Mouse (Mus musculus): ENCODE data around the gene Armc8. TPM values are rescaled to one million over a fixed set of nuclear protein-coding genes. Genes with fewer than 3 reads are reported as not detected.

The Armc8 gene
- polyA plus RNA-seq, 1 experiment, result 52.8 TPM

DNA sequence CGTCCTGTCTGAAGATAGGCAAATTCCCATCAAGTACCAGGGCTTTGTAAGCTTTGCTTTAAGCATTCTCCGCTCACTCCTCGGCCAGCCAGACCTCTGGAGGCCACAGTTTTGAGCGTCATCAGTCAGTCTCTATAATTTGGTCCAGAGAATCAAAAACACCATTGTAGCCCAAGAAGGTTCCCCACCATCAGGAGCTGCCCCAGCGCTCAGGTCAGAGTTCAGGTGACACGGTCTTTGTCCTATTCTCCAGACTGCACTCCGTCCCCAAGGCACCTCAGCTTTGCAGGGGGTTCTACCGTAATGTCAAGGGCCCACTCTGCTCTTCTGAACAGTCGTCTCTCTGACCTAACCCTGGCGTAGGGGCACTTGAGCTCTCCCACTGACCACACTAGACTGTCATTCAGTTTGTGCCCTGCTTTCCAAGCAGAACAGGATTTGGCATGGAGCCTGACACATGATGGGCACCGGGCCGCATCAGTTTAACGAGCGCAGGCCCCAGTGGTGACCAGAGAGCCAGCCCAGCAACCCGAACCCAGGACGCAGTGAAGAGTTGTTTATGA lies 133.0 kb downstream of the Armc8 start:
- H3K27me3 ChIP-seq (ENCODE audit: control insufficient read depth, insufficient read depth, low read length), result no peaks in the 10 kb centered on the region
- WGBS, result 24% methylated on average over 16 of the region's 16 CpGs
- peak overlapping the region; percentile 90 for H3K4me3 ChIP-seq (replicated peaks; ENCODE audit: insufficient read depth, low read depth, low read length)
- no peak overlapping the region for H3K27ac ChIP-seq (ENCODE audit: insufficient read depth, low read length)
- TF ChIP-seq CTCF (IDR thresholded peaks at IDR 0.05; ENCODE audit: borderline replicate concordance, insufficient read depth, low read depth, low read length) (no peak), POLR2A (IDR thresholded peaks at IDR 0.05; ENCODE audit: borderline replicate concordance, insufficient read depth, low read length) (no peak)
- H3K4me1 ChIP-seq (ENCODE audit: control insufficient read depth, insufficient read depth, low read length), result peaks cover 23% of the 10 kb centered on the region
- peak; percentile 60 to 68 for DNase-seq

DNA sequence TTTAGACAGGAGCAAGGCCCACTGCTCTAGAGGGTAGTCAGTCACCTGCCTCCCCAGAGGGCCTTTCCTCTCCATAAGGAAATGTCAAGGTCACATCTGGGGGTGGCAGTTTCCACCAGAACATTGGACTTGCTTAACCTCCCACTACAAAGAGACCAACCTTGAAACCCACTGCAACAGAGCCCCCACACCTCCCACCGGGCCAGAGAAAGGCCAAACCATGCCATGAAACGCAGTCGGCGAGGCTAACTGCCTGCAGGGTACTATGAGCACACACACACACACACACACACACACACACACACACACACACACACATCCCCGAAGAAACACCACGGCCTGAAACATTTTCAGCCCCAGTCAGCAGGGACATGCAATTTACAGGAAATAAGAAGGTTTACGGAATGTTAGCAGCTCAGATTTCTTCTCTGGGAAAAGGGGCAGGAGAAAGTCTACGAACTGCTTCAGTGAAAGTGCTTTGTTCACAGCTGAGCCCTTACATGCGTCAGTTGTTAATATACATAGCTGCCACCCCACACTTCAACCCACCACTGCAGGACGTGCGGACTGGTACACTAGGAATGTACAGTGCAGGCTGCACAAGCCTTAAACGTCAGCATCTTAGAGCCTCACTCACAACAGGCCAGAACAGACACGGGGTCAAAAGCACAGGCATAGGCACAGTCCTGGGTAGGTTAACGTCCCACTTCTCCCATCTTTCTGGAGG lies 133.6 kb downstream of the Armc8 start:
- Histone ChIP-seq H3K4me3 (replicated peaks; ENCODE audit: insufficient read depth, low read depth, low read length) (peak overlapping the region; percentile 90), H3K4me1 (ENCODE audit: control insufficient read depth, insufficient read depth, low read length) (peaks cover 23% of the 10 kb centered on the region), H3K27ac (ENCODE audit: insufficient read depth, low read length) (no peak overlapping the region; the same call in 1 of the 2 replicates), H3K27me3 (ENCODE audit: control insufficient read depth, insufficient read depth, low read length) (no peaks in the 10 kb centered on the region)
- WGBS, result 63% methylated on average over 14 of the region's 14 CpGs
- DNase-seq, result peak in 1 of 2 experiments; percentile 17
- TF ChIP-seq CTCF (IDR thresholded peaks at IDR 0.05; ENCODE audit: borderline replicate concordance, insufficient read depth, low read depth, low read length) (no peak), POLR2A (IDR thresholded peaks at IDR 0.05; ENCODE audit: borderline replicate concordance, insufficient read depth, low read length) (no peak)

DNA sequence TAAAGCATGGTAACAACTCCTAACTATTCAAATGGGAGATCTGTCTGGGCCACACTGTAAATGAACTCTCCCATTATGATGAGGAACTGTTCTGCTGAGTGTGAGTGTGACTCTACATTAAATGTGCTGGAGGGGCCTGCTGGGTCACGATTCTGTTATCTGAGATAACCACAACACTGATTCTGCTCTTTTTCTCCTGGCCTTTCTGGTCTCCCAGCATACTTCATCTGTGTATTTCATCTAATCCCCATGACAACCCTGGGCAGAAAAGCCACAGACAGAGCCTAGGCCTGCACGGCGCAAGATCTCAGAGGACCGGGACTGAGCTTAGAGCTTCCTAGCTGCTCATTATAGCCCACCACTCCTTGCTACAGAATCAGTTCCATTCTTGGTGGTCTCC lies 136.2 kb downstream of the Armc8 start:
- 94% methylated on average over 4 of the region's 4 CpGs for WGBS
- DNase-seq, result no peak
- no peak overlapping the region for H3K27ac ChIP-seq (ENCODE audit: insufficient read depth, low read length)
- H3K4me3 ChIP-seq (replicated peaks; ENCODE audit: insufficient read depth, low read depth, low read length), result no peak overlapping the region
- H3K4me1 ChIP-seq (ENCODE audit: control insufficient read depth, insufficient read depth, low read length), result peaks cover 23% of the 10 kb centered on the region
- H3K27me3 ChIP-seq (ENCODE audit: control insufficient read depth, insufficient read depth, low read length), result no peaks in the 10 kb centered on the region
- TF ChIP-seq CTCF (IDR thresholded peaks at IDR 0.05; ENCODE audit: borderline replicate concordance, insufficient read depth, low read depth, low read length) (no peak), POLR2A (IDR thresholded peaks at IDR 0.05; ENCODE audit: borderline replicate concordance, insufficient read depth, low read length) (no peak)

DNA sequence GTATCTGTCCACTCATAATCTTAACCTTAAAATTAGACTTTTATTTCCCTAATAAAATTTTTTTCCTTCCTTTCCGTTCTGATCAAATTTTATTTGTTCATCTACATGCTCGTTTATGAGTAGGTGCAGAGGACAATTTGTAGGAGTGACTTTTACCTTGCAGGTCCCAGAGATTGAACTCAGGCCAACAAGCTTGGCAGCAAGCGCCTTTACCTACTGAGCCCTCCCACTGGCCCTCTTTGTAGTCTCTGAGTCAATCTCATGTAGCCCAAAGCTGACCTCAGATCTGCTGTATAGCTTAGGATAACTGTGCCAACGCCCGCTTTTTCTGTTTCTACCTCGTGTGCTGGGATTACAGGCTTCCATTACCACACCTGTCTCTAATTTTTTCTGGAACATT lies 136.7 kb downstream of the Armc8 start:
- no peak overlapping the region for H3K4me3 ChIP-seq (replicated peaks; ENCODE audit: insufficient read depth, low read depth, low read length)
- no peak overlapping the region for H3K27ac ChIP-seq (ENCODE audit: insufficient read depth, low read length)
- H3K4me1 ChIP-seq (ENCODE audit: control insufficient read depth, insufficient read depth, low read length), result peaks cover 23% of the 10 kb centered on the region
- no peaks in the 10 kb centered on the region for H3K27me3 ChIP-seq (ENCODE audit: control insufficient read depth, insufficient read depth, low read length)
- WGBS, result 35% methylated on average over 6 of the region's 6 CpGs
- peak; percentile 55 to 75 for DNase-seq
- no peak for TF ChIP-seq POLR2A (IDR thresholded peaks at IDR 0.05; ENCODE audit: borderline replicate concordance, insufficient read depth, low read length)
- TF ChIP-seq CTCF (IDR thresholded peaks at IDR 0.05; ENCODE audit: borderline replicate concordance, insufficient read depth, low read depth, low read length), result no peak

DNA sequence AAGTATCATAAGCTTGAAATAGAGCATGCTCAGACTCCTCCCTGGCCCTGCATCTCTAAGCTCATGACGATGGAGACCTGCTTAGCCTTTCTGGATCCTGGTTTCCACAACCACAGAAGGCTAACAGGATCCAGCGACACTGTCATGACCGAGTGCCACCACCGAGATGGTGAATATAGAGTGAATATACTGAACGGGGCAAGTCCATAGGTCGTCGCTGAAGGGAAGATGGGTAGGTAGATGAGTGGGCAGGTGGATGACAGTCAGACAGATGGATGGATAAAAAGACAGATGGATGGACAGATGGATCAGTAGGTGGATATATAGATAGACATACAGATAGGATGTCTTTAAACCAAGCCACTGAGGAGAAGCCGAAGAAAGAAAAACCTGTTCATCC lies 137.4 kb downstream of the Armc8 start:
- H3K27me3 ChIP-seq (ENCODE audit: control insufficient read depth, insufficient read depth, low read length), result no peaks in the 10 kb centered on the region
- H3K4me1 ChIP-seq (ENCODE audit: control insufficient read depth, insufficient read depth, low read length), result peaks cover 23% of the 10 kb centered on the region
- H3K27ac ChIP-seq (ENCODE audit: insufficient read depth, low read length), result no peak overlapping the region
- H3K4me3 ChIP-seq (replicated peaks; ENCODE audit: insufficient read depth, low read depth, low read length), result no peak overlapping the region
- TF ChIP-seq POLR2A (IDR thresholded peaks at IDR 0.05; ENCODE audit: borderline replicate concordance, insufficient read depth, low read length) (no peak), CTCF (IDR thresholded peaks at IDR 0.05; ENCODE audit: borderline replicate concordance, insufficient read depth, low read depth, low read length) (no peak)
- peak in 1 of 2 experiments; percentile 16 for DNase-seq
- 43% methylated on average over 8 of the region's 8 CpGs for whole genome bisulfite sequencing

DNA sequence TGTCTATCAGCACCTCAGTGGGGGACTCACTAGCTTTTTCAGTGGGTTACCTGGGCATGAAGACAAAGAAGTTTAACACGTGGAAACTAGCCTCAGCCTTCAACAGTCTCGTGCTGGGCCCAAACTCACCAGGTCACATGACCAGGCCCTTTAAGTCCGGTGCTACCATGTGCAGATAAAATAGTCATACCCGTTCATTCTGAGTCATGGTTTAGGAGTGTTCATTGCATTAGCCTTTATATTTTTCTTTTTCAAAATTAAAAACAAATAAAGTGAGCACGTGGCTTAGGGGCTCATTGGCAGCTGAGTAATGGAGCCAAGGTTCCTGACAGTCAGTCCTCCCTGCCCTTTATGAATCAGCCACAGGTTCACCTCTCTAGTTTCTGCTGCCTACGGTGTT lies 137.9 kb downstream of the Armc8 start:
- no peak overlapping the region for H3K27ac ChIP-seq (ENCODE audit: insufficient read depth, low read length)
- H3K27me3 ChIP-seq (ENCODE audit: control insufficient read depth, insufficient read depth, low read length), result no peaks in the 10 kb centered on the region
- TF ChIP-seq CTCF (IDR thresholded peaks at IDR 0.05; ENCODE audit: borderline replicate concordance, insufficient read depth, low read depth, low read length) (no peak), POLR2A (IDR thresholded peaks at IDR 0.05; ENCODE audit: borderline replicate concordance, insufficient read depth, low read length) (no peak)
- H3K4me1 ChIP-seq (ENCODE audit: control insufficient read depth, insufficient read depth, low read length), result peaks cover 23% of the 10 kb centered on the region
- no peak for DNase-seq
- 74% methylated on average over 6 of the region's 6 CpGs for WGBS
- H3K4me3 ChIP-seq (replicated peaks; ENCODE audit: insufficient read depth, low read depth, low read length), result no peak overlapping the region

DNA sequence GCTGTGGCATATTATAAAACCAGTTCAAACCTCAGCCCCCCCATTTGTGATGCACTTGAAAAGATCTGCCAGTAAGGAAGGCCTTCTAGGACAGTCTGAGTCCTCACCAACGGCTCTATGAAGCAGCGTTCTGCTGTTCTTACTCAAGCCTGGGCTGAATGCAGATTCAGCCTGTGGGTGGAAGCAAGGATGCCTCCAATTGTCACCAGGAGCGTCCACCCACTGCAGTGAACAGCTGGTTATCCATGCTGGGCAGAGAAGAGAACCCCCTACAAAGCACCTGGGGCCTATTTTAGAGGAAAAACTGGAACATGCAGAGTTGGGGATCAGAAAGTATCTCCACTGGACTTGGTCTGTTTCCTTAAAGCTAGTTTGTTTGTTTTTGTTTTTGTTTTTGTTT lies 138.9 kb downstream of the Armc8 start:
- Histone ChIP-seq H3K4me1 (ENCODE audit: control insufficient read depth, insufficient read depth, low read length) (peaks cover 19% of the 10 kb centered on the region), H3K4me3 (replicated peaks; ENCODE audit: insufficient read depth, low read depth, low read length) (no peak overlapping the region), H3K27ac (ENCODE audit: insufficient read depth, low read length) (no peak overlapping the region), H3K27me3 (ENCODE audit: control insufficient read depth, insufficient read depth, low read length) (no peaks in the 10 kb centered on the region)
- WGBS, result 85% methylated on average over 3 of the region's 3 CpGs
- no peak for DNase-seq
- TF ChIP-seq CTCF (IDR thresholded peaks at IDR 0.05; ENCODE audit: borderline replicate concordance, insufficient read depth, low read depth, low read length) (no peak), POLR2A (IDR thresholded peaks at IDR 0.05; ENCODE audit: borderline replicate concordance, insufficient read depth, low read length) (no peak)
